In genomic region chr11:76912055-76912395, GRCm38 (mm10) we compare ENCODE assay signal across 9 mouse cellular contexts. TPM values are rescaled to one million over a fixed set of nuclear protein-coding genes. Genes with fewer than 3 reads are reported as not detected.
A peak's percentile ranks its signal among the peaks of the same experiment; 100 is the strongest.
DNase-seq lines count a peak whose midpoint lies in the region; ATAC-seq and TF ChIP-seq lines count a peak whose summit lies in the region.
"Had no signal": no experiment of that assay in that cellular context is flagged by ENCODE, and none has a peak within 500 bp of the region (broad histone marks: within the 10 kb centered on the region; RNA-seq: fewer than 3 reads in every experiment).

No protein-coding gene starts in this region.

- H3K27ac ChIP-seq in heart, embryonic 12.5 days (ENCODE audit: poor library complexity, severe bottlenecking): peak overlapping the region; percentile 44
- H3K27ac ChIP-seq in heart, embryonic 14.5 days (replicated peaks in 1 of 2; ENCODE audit: control insufficient read depth in 1 of 2, insufficient read depth in 1 of 2, low read depth in 2 of 2, low read length in 2 of 2): peak overlapping the region; percentile 61 to 70; a peak in 3 of 4 replicates

- no peaks in the 10 kb centered on the region for H3K36me3 ChIP-seq in heart, embryonic 12.5 days
- H3K36me3 ChIP-seq in heart, embryonic 14.5 days (ENCODE audit: control insufficient read depth, insufficient read depth, low read length): no peaks in the 10 kb centered on the region

- peaks cover 26% of the 10 kb centered on the region for H3K4me1 ChIP-seq in heart, embryonic 12.5 days (replicated peaks)
- H3K4me1 ChIP-seq in heart, embryonic 14.5 days (ENCODE audit: control insufficient read depth in 2 of 2, insufficient read depth in 2 of 2, low read length in 2 of 2): peaks cover 8 to 22% of the 10 kb centered on the region in 2 experiments

- no peak for TF ChIP-seq POLR2A in brain, embryonic 14.5 days (IDR thresholded peaks at IDR 0.05; ENCODE audit: borderline replicate concordance, extremely low read depth, insufficient read depth, insufficient read length, poor library complexity, severe bottlenecking)

- no peak overlapping the region for H3K4me3 ChIP-seq in heart, embryonic 12.5 days
- H3K4me3 ChIP-seq in heart, embryonic 14.5 days (ENCODE audit: control insufficient read depth in 1 of 2, insufficient read depth in 1 of 2, low read depth in 1 of 2, low read length in 2 of 2): no peak overlapping the region

- no peaks in the 10 kb centered on the region for H3K27me3 ChIP-seq in heart, embryonic 12.5 days (replicated peaks)
- no peaks in the 10 kb centered on the region for H3K27me3 ChIP-seq in heart, embryonic 14.5 days (ENCODE audit: control insufficient read depth, insufficient read depth, low read length)

- WGBS in heart, embryonic 12.5 days: 7% methylated on average over 7 of the region's 7 CpGs
- WGBS in heart, embryonic 14.5 days: 5% methylated on average over 7 of the region's 7 CpGs

- peak overlapping the region; percentile 27 for H3K4me2 ChIP-seq in heart, embryonic 12.5 days
- H3K4me2 ChIP-seq in heart, embryonic 14.5 days (ENCODE audit: low read length): peak overlapping the region; percentile 38

- no peak for DNase-seq in heart, postnatal 25 days (ENCODE audit: low spot score)
- peak; percentile 86 for DNase-seq in brain, embryonic 14.5 days (ENCODE audit: low read depth)
- peak; percentile 42 to 61 for DNase-seq in left cerebral cortex, adult 9 months (ENCODE audit: low spot score in 2 of 2)
- DNase-seq in thymus, postnatal 36 days: no peak
- DNase-seq in urinary bladder, postnatal 14 days (ENCODE audit: low spot score): no peak
- DNase-seq in B cell, adult 2 months: no peak

- intact Hi-C loops in heart, postnatal 25 days (cut with DNase I): no loop called here

- no peaks in the 10 kb centered on the region for H3K9me3 ChIP-seq in heart, embryonic 12.5 days (replicated peaks)
- no peaks in the 10 kb centered on the region for H3K9me3 ChIP-seq in heart, embryonic 14.5 days (ENCODE audit: control insufficient read depth, low read length)

- no peak for TF ChIP-seq CTCF in brain, embryonic 14.5 days (IDR thresholded peaks at IDR 0.05; ENCODE audit: borderline replicate concordance, extremely low read depth, insufficient read depth, insufficient read length)

- H3K9ac ChIP-seq in heart, embryonic 12.5 days: no peak overlapping the region
- no peak overlapping the region; the same call in 1 of the 2 replicates for H3K9ac ChIP-seq in heart, embryonic 14.5 days (ENCODE audit: low read length)

- ATAC-seq in heart, embryonic 12.5 days (ENCODE audit: insufficient number of reproducible peaks, low FRiP score): 0 out of 2 replicates have a peak, but pooled peaks have one; percentile 25
- ATAC-seq in heart, embryonic 14.5 days (ENCODE audit: insufficient number of reproducible peaks, insufficient read depth, low FRiP score, low read depth): peak; percentile 64; the same call in 1 of the 2 replicates

RNA-seq across cellular contexts. Expression of gene Tmigd1, which starts 10.1 kb away (rescaled TPM):
- 0.30 TPM in 1 of 2 replicates, not detected in the other for polyA plus RNA-seq in heart, embryonic 12.5 days (2016; fragmentation: Nextera tagmentation; extraction: Ambion mirVana)
- under 1 TPM; 0.45 to 0.47 TPM for total RNA-seq in heart, postnatal 25 days (2021)
- 0.05 TPM in 1 of 2 replicates, not detected in the other for polyA plus RNA-seq in brain, embryonic 14.5 days (2012; rRNA removed)
- polyA plus RNA-seq in heart, embryonic 14.5 days (2014; fragmentation: Nextera tagmentation; extraction: Ambion mirVana): 0.39 TPM in 1 of 2 replicates, not detected in the other
- polyA plus RNA-seq: neural tube, embryonic 14.5 days had no signal

RNA-seq across cellular contexts. Expression of gene Blmh, which starts 12.6 kb away (rescaled TPM):
- 112 and 115 TPM in 2 replicates for polyA plus RNA-seq in heart, embryonic 12.5 days (2016; fragmentation: Nextera tagmentation; extraction: Ambion mirVana)
- 10 to 100 TPM; 36.8 to 41.5 TPM for total RNA-seq in heart, postnatal 25 days (2021)
- 42.6 and 64.5 TPM in 2 replicates for polyA plus RNA-seq in brain, embryonic 14.5 days (2012; rRNA removed)
- 84.8 and 89.7 TPM in 2 replicates for polyA plus RNA-seq in heart, embryonic 14.5 days (2014; fragmentation: Nextera tagmentation; extraction: Ambion mirVana)

Comparison
In these comparisons a context has a peak if more than half of its experiments do, and no peak if none do; other contexts are left out.
1. DNase-seq: peak in brain, embryonic 14.5 days (single experiment) and left cerebral cortex, adult 9 months (2 of 2); none in heart, postnatal 25 days (single experiment), thymus, postnatal 36 days (0 of 2), urinary bladder, postnatal 14 days (single experiment) and B cell, adult 2 months (0 of 2).